Mouse (Mus musculus) NIH3T3 (cell line): ENCODE data around the gene Nelfb.

ENCODE experiments used
- DNase-seq: peaks from one replicate; pipeline ENCODE4 v3.0.0-alpha.2; 2012; ENCODE audit warnings: low read depth

Nelfb gene

DNA sequence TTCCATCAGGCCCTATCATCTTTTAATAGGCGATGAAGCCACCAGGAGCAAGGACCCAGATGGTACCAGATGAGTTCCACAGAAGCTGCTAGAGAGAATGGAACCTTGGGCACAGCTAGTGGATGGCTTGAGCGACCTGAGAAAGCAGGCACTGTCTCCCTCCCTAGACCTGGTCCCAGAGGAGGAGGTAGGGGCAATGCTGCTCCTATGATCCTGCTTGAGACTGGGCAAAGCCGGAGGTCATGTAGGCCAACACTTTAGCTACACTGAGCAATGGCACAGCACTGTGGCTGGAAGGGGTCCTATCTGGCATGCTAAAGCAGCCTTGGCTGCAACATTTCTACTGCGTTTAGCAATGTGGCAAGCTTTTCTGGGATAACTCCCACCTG is 35.6 kb downstream of the Nelfb start:
- no peak for DNase-seq

DNA sequence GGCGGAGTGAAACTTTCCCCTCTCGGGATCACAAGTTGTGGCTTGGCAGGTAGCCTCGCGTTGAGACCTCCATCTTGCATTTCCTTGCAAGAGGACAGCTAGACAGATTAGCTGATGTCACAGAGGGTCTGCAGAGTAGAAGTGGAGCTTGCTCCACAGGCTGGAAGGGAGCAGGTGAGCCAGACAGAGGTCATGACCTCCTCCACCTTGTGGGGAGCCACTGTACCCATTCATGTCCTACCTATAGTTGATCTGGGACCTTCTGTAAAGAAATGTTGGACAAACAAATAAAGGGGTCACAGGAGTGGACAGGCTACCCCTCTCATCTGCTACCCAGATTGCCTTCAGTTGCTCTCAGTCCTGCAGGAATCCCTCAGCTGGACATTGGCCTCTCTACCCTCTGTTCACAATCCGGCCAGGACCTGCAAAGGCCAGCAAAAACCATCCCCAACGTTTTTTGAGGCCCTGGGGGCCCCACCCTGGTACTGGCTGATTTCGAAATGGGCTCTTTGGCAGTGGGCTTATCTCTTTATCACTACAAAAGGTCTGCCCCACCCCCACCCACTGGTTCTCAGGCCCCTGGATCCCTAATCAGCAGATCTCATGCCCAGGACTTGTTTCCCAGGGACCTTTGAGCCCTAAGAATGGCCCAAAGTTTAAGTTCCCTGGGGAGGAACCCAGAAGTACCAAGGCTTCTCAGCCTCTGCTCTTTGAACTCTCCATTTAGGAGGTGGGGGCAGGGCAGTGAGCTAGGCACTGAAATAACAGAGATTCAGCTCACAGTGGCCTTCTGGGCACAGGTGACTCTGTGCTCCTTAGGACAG is 36.2 kb downstream of the Nelfb start:
- DNase-seq = no peak

DNA sequence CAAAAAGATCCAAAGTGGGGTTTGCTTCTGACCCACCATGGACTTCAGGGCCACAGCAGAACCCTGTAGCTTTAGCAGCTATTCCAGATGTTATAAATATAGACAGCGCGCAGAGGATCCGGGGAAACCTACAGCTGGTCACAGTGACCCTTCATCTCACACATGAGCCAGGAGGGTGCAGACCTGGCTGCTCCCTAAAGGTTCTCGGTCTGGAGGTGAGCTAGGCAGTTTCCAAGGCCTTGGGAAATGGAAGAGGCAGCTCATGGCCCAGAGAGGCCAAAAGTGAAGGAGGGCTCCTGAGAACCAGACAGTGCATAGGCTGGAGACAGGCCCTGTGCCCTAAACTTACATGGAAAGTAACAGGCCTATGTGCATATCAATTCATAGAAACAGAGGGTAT is 37.5 kb downstream of the Nelfb start:
- DNase-seq = no peak

DNA sequence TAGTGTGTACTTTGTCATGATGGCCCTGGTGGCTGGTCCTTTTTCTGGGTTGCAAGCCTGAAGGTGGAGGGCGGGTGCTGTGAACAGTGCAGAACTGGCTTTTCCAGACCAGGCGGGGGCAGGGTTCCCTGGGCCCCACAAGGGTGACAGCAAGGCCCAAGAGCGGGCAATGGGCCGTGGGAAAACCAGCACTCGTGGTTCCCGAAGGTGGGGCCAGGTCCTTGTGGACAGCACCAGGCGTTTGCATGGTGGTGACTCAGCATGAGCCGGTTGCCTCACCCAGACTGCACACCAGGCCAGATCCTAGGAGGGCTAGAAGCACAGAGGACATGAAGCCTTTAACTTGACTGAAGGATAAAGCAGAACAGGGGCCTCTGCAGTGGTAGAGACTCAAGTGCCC is 38.7 kb downstream of the Nelfb start:
- DNase-seq = peak; percentile 77

DNA sequence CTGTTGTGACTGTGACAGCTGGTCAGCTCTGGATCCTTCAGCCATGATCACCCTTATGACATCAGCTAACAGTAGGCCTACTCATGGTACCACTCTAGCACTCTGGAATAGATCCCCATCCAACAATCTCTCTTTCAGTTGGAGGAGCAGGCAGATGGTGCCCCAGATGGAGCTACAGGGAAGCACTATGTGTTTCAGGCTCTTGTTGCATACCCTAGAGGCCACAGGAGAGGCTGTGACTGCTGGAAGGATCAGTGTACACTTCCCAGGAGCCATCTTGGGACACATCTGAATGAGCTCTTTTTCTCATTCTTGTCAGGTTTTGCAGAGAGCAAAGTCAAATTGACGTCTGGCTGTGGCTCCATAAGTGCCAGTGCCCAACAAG is 39.5 kb downstream of the Nelfb start:
- DNase-seq = no peak

DNA sequence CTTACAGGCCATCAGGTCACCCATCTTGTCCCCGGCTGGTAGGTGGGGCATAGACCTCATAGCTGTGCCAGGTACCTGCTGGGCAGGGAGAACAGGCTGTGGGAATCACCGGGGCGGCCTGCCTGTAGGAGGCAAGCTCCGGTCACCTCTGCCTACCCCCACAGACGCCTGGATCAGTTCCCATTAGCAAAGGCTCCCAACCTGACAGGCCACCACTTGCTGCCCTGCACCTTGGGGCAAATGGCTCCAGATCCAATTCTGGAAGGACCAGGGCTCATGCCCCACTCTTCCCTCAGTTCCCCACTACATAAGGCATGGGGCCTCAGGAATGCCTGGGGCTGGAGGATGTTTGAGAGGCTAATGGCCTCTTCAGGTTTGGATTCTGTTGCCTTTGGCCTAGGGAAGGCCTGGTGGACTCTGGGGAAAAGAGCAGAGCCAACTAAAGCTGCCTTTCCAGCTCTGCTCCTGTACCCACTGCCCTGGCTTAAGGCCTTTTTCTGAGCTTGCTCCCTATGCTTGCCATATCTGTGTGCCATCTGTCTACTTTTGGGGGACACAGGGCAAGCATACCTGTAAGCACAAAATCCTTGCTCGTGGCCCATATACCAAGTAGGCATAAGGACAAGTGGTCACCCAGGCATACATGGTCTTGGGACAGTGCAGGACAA is 40.1 kb downstream of the Nelfb start:
- no peak for DNase-seq

DNA sequence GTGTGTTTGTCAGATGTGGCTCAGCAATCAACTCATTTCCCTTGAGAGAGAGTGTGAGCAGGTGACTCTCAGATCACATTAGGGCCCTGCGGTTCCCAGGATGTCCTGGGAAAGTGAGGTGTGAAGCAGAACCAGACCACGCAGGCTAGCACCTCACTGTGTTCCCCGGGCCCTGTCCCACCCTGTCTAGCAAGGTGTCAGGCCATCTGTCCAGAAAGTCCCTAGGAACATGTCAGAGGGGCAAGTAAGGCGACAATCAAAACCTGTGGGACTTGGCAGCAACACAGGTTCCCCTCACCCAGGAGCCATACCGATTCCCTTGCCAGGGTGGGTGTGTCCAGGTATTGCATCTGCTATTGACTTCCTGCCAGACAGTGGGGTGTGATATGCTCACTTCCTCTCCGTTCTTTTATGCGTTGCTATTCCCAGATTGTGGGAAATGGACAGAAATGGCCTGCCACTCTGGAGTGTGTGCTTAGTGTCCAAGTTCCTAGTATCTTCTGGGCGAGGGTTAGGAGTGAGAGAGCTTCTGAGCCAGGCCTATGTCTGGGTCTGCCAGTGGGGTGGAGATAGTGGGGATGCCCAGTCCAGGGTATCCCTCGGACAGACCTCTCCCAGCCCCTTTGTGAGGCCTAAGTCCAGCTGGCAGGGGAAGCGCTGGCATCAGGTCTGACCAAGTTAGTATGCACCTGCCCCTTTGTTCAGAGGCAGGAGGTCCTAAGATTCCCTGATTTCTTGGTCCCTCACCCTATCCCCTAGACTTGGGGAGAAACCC is 40.8 kb downstream of the Nelfb start:
- DNase-seq = no peak

DNA sequence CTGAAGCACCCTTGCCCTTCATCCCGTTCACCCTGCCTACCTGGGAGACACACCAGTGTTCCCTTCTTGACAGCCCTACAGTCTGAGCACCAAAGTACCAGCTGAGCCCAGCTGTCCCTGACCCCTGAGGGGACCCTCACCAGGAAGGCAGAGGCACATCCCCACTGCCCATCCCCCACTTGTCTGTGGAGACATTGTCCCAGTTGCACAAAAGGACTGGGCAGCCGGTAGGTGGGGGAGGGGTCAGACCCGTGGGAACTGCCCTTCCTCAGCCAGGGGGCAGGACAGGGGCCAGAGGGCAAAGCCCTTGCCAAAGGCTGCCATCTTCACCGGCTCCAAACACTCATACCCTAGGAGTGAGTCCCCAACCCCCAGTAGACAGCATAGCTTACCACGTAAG is 41.5 kb downstream of the Nelfb start:
- DNase-seq = no peak

DNA sequence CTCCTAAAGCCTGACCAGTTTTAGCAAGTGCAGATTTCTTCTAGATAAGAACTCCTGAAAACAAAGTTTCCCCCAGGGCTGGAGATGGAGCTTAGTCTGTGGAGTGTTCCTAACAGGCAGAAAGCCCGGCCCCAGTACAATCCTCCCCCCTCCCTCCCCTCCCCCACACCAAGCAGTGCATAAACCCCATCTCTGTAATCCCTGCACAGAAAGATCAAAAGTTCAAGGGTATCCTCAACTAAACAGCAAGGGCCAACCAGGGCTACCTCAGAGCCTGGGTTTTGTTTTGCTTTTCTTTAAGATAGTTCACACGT is 42.7 kb downstream of the Nelfb start:
- no peak for DNase-seq

DNA sequence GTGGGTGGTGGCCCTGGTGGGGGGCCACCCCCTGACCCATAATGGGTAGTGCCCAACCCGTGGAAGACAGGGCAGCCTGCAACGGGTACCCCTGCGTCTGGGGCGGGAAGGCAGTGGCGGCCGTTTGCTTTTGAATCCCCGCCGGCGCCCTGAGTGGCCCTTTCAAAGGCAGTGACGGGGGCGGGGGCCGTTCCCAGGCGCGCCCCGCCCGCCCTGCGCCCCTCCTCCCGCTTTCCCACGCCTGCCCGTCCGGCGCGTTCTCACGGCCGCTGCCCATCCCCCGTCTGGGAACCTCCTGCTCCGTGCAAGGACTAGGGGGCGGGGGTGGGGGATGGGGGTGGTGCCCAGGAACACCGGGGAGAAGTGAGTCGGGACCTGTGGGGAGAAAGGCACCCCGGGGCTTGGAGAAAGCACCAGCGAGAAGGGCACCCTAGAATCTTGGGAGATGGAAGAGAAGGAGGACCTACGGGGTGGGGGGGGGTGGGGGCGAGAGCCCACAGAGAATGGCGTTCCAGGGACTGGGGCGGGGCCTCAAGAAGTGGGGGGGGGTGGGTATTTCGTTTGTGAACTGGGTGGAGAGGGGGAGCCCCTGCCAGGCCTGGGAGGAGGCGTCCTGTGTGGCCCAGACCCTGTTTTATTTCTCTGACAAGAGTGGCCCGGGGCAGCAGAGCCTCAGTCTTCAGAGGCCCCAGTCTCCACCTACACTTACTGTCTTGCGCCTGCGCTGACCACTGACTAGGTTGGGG is 43.2 kb downstream of the Nelfb start:
- peak; percentile 36 for DNase-seq

DNA sequence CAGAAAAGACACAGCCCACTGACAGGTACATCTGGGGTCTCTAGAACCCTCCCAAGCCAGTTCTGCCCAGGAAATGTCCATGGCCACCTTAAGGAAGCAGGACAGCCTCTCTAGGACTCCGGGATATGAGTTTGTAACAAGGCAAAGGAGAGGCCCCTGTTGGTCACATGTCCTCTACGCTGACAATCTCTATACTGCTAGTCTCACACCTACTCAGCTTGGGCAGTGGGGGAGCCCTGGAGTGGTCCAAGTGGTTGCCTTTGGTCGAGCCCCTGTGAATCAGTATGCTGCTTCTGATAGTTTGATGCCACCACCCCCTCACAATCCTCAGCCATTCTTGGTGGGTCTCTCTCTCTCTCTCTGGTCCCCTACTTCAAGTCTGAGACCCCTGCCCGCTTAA is 43.8 kb downstream of the Nelfb start:
- DNase-seq = no peak

DNA sequence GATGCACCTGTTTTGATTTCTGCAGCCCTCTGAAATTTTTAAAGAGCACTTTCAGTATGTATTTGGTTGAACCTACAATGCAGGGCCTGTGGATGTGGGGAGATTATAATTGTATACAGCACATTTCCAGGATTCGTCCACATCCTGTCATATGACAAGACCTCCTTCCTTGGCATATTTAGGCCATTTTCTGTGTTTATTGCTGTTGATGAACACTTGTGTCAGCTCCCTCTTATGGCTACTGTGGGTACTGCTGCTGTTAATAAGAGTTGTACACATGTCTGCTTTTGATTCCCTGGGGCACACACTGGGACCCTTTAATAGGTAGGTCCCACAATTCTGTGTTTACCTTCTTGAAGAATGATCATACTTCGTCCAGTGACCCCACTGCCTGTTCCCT is 53.6 kb downstream of the Nelfb start:
- DNase-seq = peak; percentile 68

DNA sequence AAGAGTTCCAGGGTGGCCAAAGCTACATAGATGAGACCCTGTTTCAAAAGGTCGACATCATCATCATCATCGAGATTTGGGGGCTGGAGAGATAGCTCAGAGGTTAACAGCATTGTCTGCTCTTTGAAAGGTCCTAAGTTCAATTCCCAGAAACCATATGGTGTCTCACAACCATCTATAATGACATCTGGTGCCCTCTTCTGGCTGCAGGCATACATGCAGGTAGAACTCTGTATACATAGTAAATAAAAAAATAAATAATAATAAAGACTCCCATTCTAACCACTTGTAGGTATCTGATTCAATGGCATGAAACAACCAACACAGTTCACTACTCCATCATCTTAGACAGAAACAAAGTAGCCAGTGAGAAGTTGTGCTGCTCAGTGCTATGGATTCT is 54.3 kb downstream of the Nelfb start:
- peak; percentile 52 for DNase-seq

DNA sequence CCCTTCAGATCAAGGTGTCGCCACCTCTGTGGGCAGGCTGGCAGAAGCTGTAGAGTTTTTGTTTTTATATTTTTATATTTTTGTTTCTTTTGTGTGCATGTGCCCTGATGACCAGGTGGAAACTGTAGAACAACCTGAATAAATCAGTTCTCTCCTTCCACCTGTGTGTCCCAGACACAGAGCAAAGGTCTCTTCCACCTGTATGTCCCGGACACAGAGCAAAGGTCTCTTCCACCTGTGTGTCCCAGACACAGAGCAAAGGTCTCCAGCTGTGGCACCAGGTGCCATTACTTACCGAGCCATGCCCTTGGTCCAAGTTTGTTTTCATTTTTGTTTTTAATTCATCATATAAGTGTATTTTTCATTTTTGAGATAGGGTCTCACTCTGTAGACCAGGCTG is 55.1 kb downstream of the Nelfb start:
- DNase-seq = no peak

DNA sequence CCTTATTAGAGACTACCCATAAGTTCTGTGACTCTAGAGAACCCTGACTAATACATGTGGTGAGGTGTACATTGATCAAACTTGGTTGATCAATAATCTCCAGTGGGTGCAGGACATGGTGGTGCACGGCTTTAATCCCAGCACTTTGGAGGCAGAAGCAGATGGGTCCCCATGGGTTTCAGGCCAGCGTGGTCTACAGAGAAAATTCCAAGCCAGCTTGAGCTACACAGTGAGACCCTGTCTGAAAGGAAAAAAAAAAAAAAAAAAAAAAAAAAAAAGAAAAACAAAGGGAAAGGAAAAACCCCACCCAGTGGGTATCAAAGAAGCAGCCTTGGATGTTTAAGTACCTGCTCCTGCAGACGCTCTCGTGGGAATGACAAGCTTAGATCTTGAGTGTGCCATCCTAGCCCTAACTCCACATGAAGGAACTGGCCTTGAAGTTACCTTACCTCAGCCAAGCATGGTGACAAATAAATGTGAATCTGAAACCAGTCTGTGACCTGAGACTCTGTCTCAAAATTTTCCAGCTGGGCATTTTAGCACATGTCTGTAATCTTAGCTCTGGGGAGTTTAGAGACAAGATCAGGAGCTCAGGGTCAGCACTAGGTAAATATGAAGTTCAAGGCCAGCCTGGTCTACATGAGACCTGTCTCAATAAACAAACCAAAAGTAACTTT is 59.9 kb downstream of the Nelfb start:
- no peak for DNase-seq
